Mouse (Mus musculus): ENCODE results near the gene Wscd1.

GRCm38 (mm10) chr11:71781737-71782354, 32.1 kb downstream of the Wscd1 start:
- TF ChIP-seq POLR2A (IDR thresholded peaks at IDR 0.05; ENCODE audit: borderline replicate concordance, insufficient read depth, low read length), result no peak
- no peak for TF ChIP-seq CTCF (IDR thresholded peaks at IDR 0.05; ENCODE audit: borderline replicate concordance, insufficient read depth, low read depth, low read length)
